In the genomic region with DNA sequence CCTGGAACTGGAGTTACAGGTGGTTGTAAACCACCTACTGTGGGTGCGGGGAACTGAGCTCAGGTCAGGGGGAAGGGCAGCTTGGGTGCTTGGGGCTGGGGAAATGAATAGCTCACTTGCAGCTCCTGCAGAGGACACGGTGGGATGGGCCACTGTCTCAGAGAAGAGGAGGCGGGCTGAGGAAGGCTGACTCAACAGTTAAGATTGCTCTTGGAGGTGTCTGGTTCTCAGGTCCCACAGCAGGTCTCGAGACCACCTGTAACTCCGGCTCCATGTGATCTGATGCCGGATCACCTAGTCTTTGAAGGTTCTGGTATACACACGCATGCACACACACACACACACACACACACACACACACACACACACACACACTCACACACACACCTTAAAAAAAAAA, we compare ENCODE assay signal across 12 mouse cellular contexts. TPM values are rescaled to one million over a fixed set of nuclear protein-coding genes. Genes with fewer than 3 reads are reported as not detected.
DNase-seq lines count a peak whose midpoint lies in the region; TF ChIP-seq lines count a peak whose summit lies in the region.
"Had no signal": no experiment of that assay in that cellular context is flagged by ENCODE, and none has a peak within 500 bp of the region (broad histone marks: within the 10 kb centered on the region; RNA-seq: fewer than 3 reads in every experiment).

No protein-coding gene starts in this region.

- no peak for TF ChIP-seq CTCF in ES-Bruce4 (IDR thresholded peaks at IDR 0.05; ENCODE audit: low read depth, low read length)
- no peak for TF ChIP-seq CTCF in lung, adult 2 months (IDR thresholded peaks at IDR 0.05; ENCODE audit: insufficient read depth, low read length)

- H3ac ChIP-seq in myocyte (ENCODE audit: control insufficient read depth, insufficient read length): no peak overlapping the region

- H3K27ac ChIP-seq in heart, embryonic 10.5 days: 0 out of 2 replicates have a peak overlapping the region, but pooled peaks have one; percentile 32
- H3K27ac ChIP-seq in ES-Bruce4 (ENCODE audit: insufficient read depth, low read length): no peak overlapping the region
- H3K27ac ChIP-seq: hindbrain, embryonic 15.5 days had no signal

- no peaks in the 10 kb centered on the region for H3K27me3 ChIP-seq in heart, embryonic 10.5 days (ENCODE audit: insufficient read depth, poor library complexity, severe bottlenecking)
- H3K27me3 ChIP-seq in ES-Bruce4 (ENCODE audit: control insufficient read depth, insufficient read depth, low read length, poor library complexity, severe bottlenecking) (no peaks in the 10 kb centered on the region), myocyte (ENCODE audit: control insufficient read depth, insufficient read depth, insufficient read length) (no peaks in the 10 kb centered on the region)
- H3K27me3 ChIP-seq: hindbrain, embryonic 15.5 days had no signal

- TF ChIP-seq EP300 in ES-Bruce4 (IDR thresholded peaks at IDR 0.05; ENCODE audit: insufficient read depth, low read depth, low read length): peak; percentile 68; the same call in 1 of the 2 replicates

- intact Hi-C loops in left cerebral cortex, postnatal 14 days (cut with DNase I): loop anchor here (2.0 kb wide), 1 partner anchor 131 kb away; no protein-coding TSS in a partner anchor

- H3K4me1 ChIP-seq in heart, embryonic 10.5 days: peaks cover 49% of the 10 kb centered on the region
- H3K4me1 ChIP-seq in ES-Bruce4 (ENCODE audit: control insufficient read depth, insufficient read depth, low read length): peaks cover 25% of the 10 kb centered on the region
- H3K4me1 ChIP-seq in lung, adult 2 months (ENCODE audit: control insufficient read depth, insufficient read depth, low read length): 0 out of 2 replicates have a peak, but pooled peaks cover 2% of the 10 kb centered on the region

- H3K9ac ChIP-seq in ES-Bruce4 (ENCODE audit: low read depth, poor library complexity, severe bottlenecking): no peak overlapping the region
- H3K9ac ChIP-seq: hindbrain, embryonic 15.5 days had no signal

- H3K4me2 ChIP-seq in myocyte (ENCODE audit: low read depth): no peak overlapping the region
- H3K4me2 ChIP-seq: hindbrain, embryonic 15.5 days had no signal

- DNase-seq in heart, embryonic 10.5 days (ENCODE audit: low spot score): no peak
- no peak for DNase-seq in heart, postnatal 4 days
- peak; percentile 57 for DNase-seq in kidney, adult 18-20 months
- no peak for DNase-seq in lung, adult 2 months
- DNase-seq in left cerebral cortex, postnatal 14 days (ENCODE audit: low spot score in 2 of 2): no peak
- no peak for DNase-seq in heart, adult 9 months (ENCODE audit: low spot score in 2 of 2)
- DNase-seq: adrenal gland, postnatal 14 days had no signal

- no peak overlapping the region for H3K4me3 ChIP-seq in heart, embryonic 10.5 days
- H3K4me3 ChIP-seq in ES-Bruce4 (ENCODE audit: low read depth, low read length) (no peak overlapping the region), myocyte (no peak overlapping the region)
- no peak overlapping the region for H3K4me3 ChIP-seq in lung, adult 2 months (replicated peaks; ENCODE audit: extremely low read depth, low read depth, low read length)
- H3K4me3 ChIP-seq: hindbrain, embryonic 15.5 days had no signal

- 48% methylated on average over 7 of the region's 7 CpGs for WGBS in heart, embryonic 10.5 days
- 67% methylated on average over 7 of the region's 7 CpGs for WGBS in lung, adult 2 months

- H3K9me3 ChIP-seq in heart, embryonic 10.5 days: no peaks in the 10 kb centered on the region
- no peaks in the 10 kb centered on the region for H3K9me3 ChIP-seq in ES-Bruce4 (replicated peaks; ENCODE audit: control insufficient read depth, insufficient read depth, low read length, poor library complexity, severe bottlenecking)
- H3K9me3 ChIP-seq: hindbrain, embryonic 15.5 days had no signal

- peaks cover 10% of the 10 kb centered on the region for H3K36me3 ChIP-seq in heart, embryonic 10.5 days
- no peaks in the 10 kb centered on the region for H3K36me3 ChIP-seq in ES-Bruce4 (ENCODE audit: control insufficient read depth, insufficient read depth, low read length, poor library complexity, severe bottlenecking)
- no peaks in the 10 kb centered on the region for H3K36me3 ChIP-seq in myocyte (ENCODE audit: control insufficient read depth, insufficient read depth)
- H3K36me3 ChIP-seq: G1E; hindbrain, embryonic 15.5 days had no signal

- TF ChIP-seq POLR2A in ES-Bruce4 (IDR thresholded peaks at IDR 0.05; ENCODE audit: insufficient read depth, low read length): no peak
- no peak for TF ChIP-seq POLR2A in myocyte (IDR thresholded peaks at IDR 0.05; ENCODE audit: insufficient read length, low read depth)
- TF ChIP-seq POLR2A in lung, adult 2 months (IDR thresholded peaks at IDR 0.05; ENCODE audit: borderline replicate concordance, extremely low read depth, low read depth, low read length): no peak

- no peaks in the 10 kb centered on the region for H3K79me2 ChIP-seq in myocyte (ENCODE audit: control insufficient read depth, insufficient read depth)

TF ChIP-seq in myocyte, 11 proteins besides CTCF, POLR2A, EP300 and RAD21:
- peak; percentile 66 for TF ChIP-seq POLR2AphosphoS2 (IDR thresholded peaks at IDR 0.05; ENCODE audit: insufficient read length, low read depth)
- no peak for TF ChIP-seq MYOG (IDR thresholded peaks at IDR 0.05; ENCODE audit: control insufficient read depth in 1 of 3, insufficient read depth in 1 of 3, insufficient read length in 2 of 3, low read depth in 2 of 3)

RNA-seq across cellular contexts. Expression of a gene that starts 13.7 kb away (rescaled TPM):
- polyA plus RNA-seq in heart, embryonic 10.5 days (2016; fragmentation: Nextera tagmentation; extraction: Ambion mirVana): 0.46 and 0.62 TPM in 2 replicates
- total RNA-seq in heart, postnatal 4 days (2021): under 1 TPM; 0.79 to 0.83 TPM
- polyA plus RNA-seq in ES-Bruce4 (2011; ENCODE audit: insufficient read depth, insufficient read length, low read depth, missing spikeins): 0.78 and 2.3 TPM in 2 replicates
- 0.40 TPM for polyA plus RNA-seq in myocyte (2012; fragmentation: generic; extraction: Trizol)
- 2.5 and 5.0 TPM in 2 replicates for polyA plus RNA-seq in lung, adult 2 months (2012; rRNA removed)
- under 1 TPM; 0.51 to 0.68 TPM for total RNA-seq in left cerebral cortex, postnatal 14 days (2021)
- polyA plus RNA-seq: G1E had no signal

RNA-seq across cellular contexts. Expression of a gene that starts 25.2 kb away (rescaled TPM):
- polyA plus RNA-seq in heart, embryonic 10.5 days (2016; fragmentation: Nextera tagmentation; extraction: Ambion mirVana): 36.6 and 46.3 TPM in 2 replicates
- total RNA-seq in heart, postnatal 4 days (2021): 10 to 100 TPM; 11.9 to 12.1 TPM
- 48.8 and 57.0 TPM in 2 replicates for polyA plus RNA-seq in ES-Bruce4 (2011; ENCODE audit: insufficient read depth, insufficient read length, low read depth, missing spikeins)
- polyA plus RNA-seq in myocyte (2012; fragmentation: generic; extraction: Trizol): 172 TPM
- polyA plus RNA-seq in lung, adult 2 months (2012; rRNA removed): 14.3 and 18.2 TPM in 2 replicates
- 1 to 10 TPM; 4.0 to 4.6 TPM for total RNA-seq in left cerebral cortex, postnatal 14 days (2021)
- polyA plus RNA-seq: G1E had no signal

RNA-seq across cellular contexts. Expression of a gene that starts 58.0 kb away (rescaled TPM):
- polyA plus RNA-seq in heart, embryonic 10.5 days (2016; fragmentation: Nextera tagmentation; extraction: Ambion mirVana): 0.48 and 1.0 TPM in 2 replicates
- total RNA-seq in heart, postnatal 4 days (2021): under 1 TPM; 0.19 to 0.32 TPM
- polyA plus RNA-seq in ES-Bruce4 (2011; ENCODE audit: insufficient read depth, insufficient read length, low read depth, missing spikeins): not detected in 2 replicates
- 0.11 TPM for polyA plus RNA-seq in myocyte (2012; fragmentation: generic; extraction: Trizol)
- 2.4 and 5.4 TPM in 2 replicates for polyA plus RNA-seq in lung, adult 2 months (2012; rRNA removed)
- total RNA-seq in left cerebral cortex, postnatal 14 days (2021): not detected
- total RNA-seq: left cerebral cortex, postnatal 36 days had no signal
- polyA plus RNA-seq: G1E had no signal
